Mouse (Mus musculus): Measurements from ENCODE around the gene Defb36.

- TF ChIP-seq CTCF (IDR thresholded peaks at IDR 0.05) (no peak), EP300 (IDR thresholded peaks at IDR 0.05) (no peak)
Observed at GRCm38 (mm10) chr2:152616470-152616869, 12.3 kb downstream of the Defb36 start.

Data from lung, postnatal 0 days (tissue).